Mouse (Mus musculus): ENCODE results near the gene Fggy. TPM values are rescaled to one million over a fixed set of nuclear protein-coding genes. Genes with fewer than 3 reads are reported as not detected.

Fggy gene
- total RNA-seq, 2 experiments from 2014 or later: 3.1 to 11.3 TPM

DNA sequence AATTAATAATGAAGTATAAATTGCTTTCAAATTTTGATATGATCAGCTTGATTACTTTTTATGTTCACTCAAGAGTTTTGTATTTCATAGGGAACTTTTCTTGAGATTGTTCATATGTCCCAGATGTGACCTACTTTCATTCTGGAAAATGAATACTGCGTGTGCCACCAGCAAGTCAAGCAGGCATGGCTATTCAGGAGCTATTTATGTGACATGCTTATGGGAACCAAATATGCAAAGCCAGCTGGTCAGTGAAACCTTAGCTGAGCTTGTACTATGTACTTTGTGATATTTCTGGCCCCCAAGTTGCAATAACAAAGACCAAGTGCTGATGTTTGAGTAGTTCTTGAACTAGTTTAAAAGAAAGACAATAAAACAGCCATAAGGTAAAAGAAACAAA, 390.6 kb downstream of the Fggy start:
- no peak for ATAC-seq (ENCODE audit: poor library complexity, severe bottlenecking)

DNA sequence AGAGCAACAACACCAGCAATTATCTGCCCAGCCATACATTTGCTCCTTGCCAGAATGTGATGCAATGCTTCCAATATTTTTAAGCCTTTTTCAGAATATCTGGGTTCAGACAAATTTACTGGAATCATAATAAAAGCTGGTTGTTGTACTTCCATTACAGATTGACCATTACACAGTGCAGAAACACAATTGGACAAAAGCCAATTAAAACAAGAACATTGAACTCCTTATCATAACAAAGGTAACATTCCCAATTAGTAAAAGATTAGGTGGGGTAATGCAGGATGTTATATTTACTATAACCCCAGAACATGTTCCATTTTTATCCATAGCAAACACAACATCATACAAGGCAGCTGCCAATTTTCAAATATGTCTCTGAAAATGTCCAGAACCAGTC, 396.0 kb downstream of the Fggy start:
- ATAC-seq (ENCODE audit: poor library complexity, severe bottlenecking): no peak

DNA sequence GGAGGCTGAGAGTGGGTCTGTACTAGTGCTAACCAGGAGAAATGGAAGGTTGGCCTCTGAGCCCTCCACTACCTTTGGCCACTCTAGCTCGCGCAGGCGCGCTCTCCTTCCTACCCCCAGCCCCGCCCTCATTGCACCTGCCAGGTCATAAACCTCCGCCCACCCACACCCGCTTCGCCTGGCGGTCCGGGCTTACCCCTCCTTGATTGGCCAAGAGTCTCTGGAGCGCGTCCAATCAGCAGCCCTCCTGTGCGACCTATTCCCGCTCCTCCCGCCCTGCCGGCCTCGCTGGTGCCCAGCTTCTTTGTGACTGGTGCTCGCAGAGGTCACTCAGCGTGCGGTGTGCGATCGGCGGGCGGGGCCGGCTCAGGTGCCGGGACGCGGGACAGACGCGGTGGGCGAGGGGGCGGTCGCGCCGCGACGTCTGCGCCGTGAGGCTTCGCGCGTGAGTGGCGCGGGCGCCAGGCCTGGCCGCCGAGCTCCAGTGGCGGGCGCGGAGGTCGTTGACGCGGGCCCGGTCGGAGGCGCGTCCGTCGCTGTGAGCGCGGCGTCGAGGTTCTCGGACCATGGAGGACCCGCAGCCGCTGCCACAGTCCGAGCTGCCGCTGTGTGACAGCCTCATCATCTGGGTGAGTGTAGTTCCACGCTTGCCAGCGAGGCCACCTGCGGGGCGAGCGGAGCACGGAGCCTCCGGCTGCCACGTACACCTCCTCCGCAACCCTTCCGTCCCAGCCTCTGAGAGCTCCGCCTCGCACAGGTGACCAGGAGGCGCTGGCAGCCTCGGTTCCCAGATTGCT, 409.8 kb downstream of the Fggy start, which contains the start of gene Hook1:
Gene Hook1, plus strand, starts transcription at position 313 of the 797 bp plus-strand sequence.
- peak; percentile 97 for ATAC-seq (ENCODE audit: poor library complexity, severe bottlenecking)

All from megakaryocyte, adult 5-6 weeks (primary cell).